Mouse (Mus musculus) heart, embryonic 12.5 days (tissue): ENCODE measurements around the gene Secisbp2. TPM values are rescaled to one million over a fixed set of nuclear protein-coding genes. Genes with fewer than 3 reads are reported as not detected.

Experiments
- ATAC-seq: fragments of 200-750 bp; cut with Nextera tagmentation; 2 replicates; pipeline ENCODE4 v1.8.0; 2017; ENCODE audit warnings: moderate TSS enrichment, moderate library complexity; ENCODE audit not compliant: insufficient number of reproducible peaks, low FRiP score
- H3K27ac ChIP-seq: fragments of 300-500 bp; sonication (generic); 2 replicates; pipeline ENCODE4 v1.5.1; 2016; ENCODE audit warnings: mild to moderate bottlenecking, moderate library complexity; ENCODE audit not compliant: poor library complexity, severe bottlenecking
- H3K27me3 ChIP-seq: fragments of 300-500 bp; sonication (generic); replicated peaks from 2 replicates; pipeline ENCODE4 v1.6.1; 2016; ENCODE audit warnings: mild to moderate bottlenecking, moderate library complexity
- H3K36me3 ChIP-seq: fragments of 300-500 bp; sonication (generic); 2 replicates; pipeline ENCODE4 v1.6.1; 2016; ENCODE audit warnings: mild to moderate bottlenecking, moderate library complexity
- H3K4me1 ChIP-seq: fragments of 300-500 bp; sonication (generic); replicated peaks from 2 replicates; pipeline ENCODE4 v1.6.1; 2016; ENCODE audit warnings: mild to moderate bottlenecking
- H3K4me2 ChIP-seq: fragments of 300-500 bp; sonication (generic); 2 replicates; pipeline ENCODE4 v1.6.1; 2016; ENCODE audit warnings: mild to moderate bottlenecking, moderate library complexity
- H3K4me3 ChIP-seq: fragments of 300-500 bp; sonication (generic); 2 replicates; pipeline ENCODE4 v1.5.1; 2016; ENCODE audit warnings: mild to moderate bottlenecking
- H3K9ac ChIP-seq: fragments of 300-500 bp; sonication (generic); 2 replicates; pipeline ENCODE4 v1.6.1; 2016; ENCODE audit warnings: mild to moderate bottlenecking, moderate library complexity
- H3K9me3 ChIP-seq: fragments of 300-500 bp; sonication (generic); replicated peaks from 2 replicates; pipeline ENCODE4 v1.6.1; 2016; ENCODE audit warnings: mild to moderate bottlenecking, moderate library complexity
- WGBS: fragments of 180-500 bp; shearing (Covaris S2); methylation state at CpG from one replicate; pipeline ENCODE4 v1.1.7; 2016; 5-methylcytosine and 5-hydroxymethylcytosine counted together
- polyA plus RNA-seq: library from polyadenylated mRNA; unstranded; fragments of >200 nt; fragmentation: Nextera tagmentation; extraction: Ambion mirVana; gene quantifications from 2 replicates; pipeline ENCODE4 v1.2.1, GENCODE M21; 2016

Gene Secisbp2
- polyA plus RNA-seq, 1 experiment from 2014 or later = 27.9 TPM

- Histone ChIP-seq H3K4me1 (peaks cover 16% of the 10 kb centered on the region), H3K4me3 (no peak overlapping the region), H3K9ac (no peak overlapping the region), H3K27me3 (no peaks in the 10 kb centered on the region), H3K9me3 (no peaks in the 10 kb centered on the region), H3K27ac (no peak overlapping the region), H3K4me2 (no peak overlapping the region), H3K36me3 (peaks cover 73% of the 10 kb centered on the region)
- no peak for ATAC-seq
- WGBS = 92% methylated on average over 5 of the region's 5 CpGs
Measured at GRCm38 (mm10) chr13:51686966-51687365, 35.5 kb downstream of the Secisbp2 start.

DNA sequence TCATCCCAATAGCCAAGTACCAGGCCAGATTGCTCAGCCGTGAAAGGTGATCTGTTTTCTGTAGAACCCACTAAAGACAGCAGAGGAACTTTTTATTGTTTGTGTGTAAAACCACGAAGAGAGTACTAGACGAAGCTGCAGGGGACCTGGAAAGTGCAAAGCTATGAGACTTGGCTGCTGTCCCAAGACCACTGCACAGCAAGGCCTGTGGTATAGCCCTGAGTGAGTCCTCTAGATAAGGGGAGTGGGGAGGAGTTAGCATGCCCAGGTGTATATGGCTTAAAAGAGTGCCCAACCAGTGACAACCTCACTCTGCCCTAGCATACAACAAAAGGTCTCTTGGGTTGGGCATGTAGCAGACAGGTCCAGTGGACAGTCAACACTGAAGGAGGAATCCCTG is 37.2 kb downstream of the Secisbp2 start:
- Histone ChIP-seq H3K36me3 (peaks cover 56% of the 10 kb centered on the region), H3K27ac (peak overlapping the region; percentile 39; the same call in 1 of the 2 replicates), H3K4me1 (peaks cover 16% of the 10 kb centered on the region), H3K9me3 (no peaks in the 10 kb centered on the region), H3K9ac (no peak overlapping the region), H3K4me2 (no peak overlapping the region), H3K4me3 (no peak overlapping the region), H3K27me3 (no peaks in the 10 kb centered on the region)
- WGBS = 53% methylated on average over 3 of the region's 3 CpGs
- no peak for ATAC-seq

- Histone ChIP-seq H3K9ac (no peak overlapping the region), H3K4me2 (no peak overlapping the region), H3K4me3 (no peak overlapping the region), H3K9me3 (no peaks in the 10 kb centered on the region), H3K27ac (no peak overlapping the region), H3K27me3 (no peaks in the 10 kb centered on the region), H3K4me1 (peaks cover 16% of the 10 kb centered on the region), H3K36me3 (peaks cover 12% of the 10 kb centered on the region)
- no peak for ATAC-seq
Measured at GRCm38 (mm10) chr13:51696481-51696880, 45.0 kb downstream of the Secisbp2 start.

- Histone ChIP-seq H3K36me3 (peaks cover 15% of the 10 kb centered on the region), H3K4me1 (peaks cover 16% of the 10 kb centered on the region), H3K4me2 (no peak overlapping the region), H3K9me3 (no peaks in the 10 kb centered on the region), H3K4me3 (no peak overlapping the region), H3K27me3 (no peaks in the 10 kb centered on the region), H3K27ac (peak overlapping the region; percentile 17; the same call in 1 of the 2 replicates), H3K9ac (no peak overlapping the region)
- WGBS = 67% methylated on average over 6 of the region's 6 CpGs
- no peak for ATAC-seq
Measured at GRCm38 (mm10) chr13:51697455-51697854, 46.0 kb downstream of the Secisbp2 start.

DNA sequence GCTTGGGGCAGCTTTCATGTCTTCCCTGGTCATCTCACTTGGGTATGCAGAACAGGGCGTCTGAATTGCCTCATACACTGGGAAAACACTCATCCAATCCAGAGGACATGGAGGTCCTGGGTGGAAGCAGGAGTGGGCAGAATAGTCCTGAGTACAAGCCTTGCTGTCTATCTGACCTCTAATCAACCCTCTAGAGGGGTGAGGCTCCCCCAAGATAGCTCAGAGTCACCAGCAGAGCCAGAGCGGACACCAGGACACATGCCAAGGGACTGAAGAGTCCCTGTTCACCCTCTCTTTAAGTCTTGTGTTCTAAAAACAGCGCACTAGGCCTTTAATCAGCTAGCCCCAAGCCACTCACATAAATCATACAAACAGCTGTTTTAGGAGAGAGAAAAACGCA is 46.4 kb downstream of the Secisbp2 start:
- peak overlapping the region; percentile 17; the same call in 1 of the 2 replicates for H3K27ac ChIP-seq
- H3K27me3 ChIP-seq = no peaks in the 10 kb centered on the region
- 54% methylated on average over 4 of the region's 4 CpGs for WGBS
- no peak overlapping the region for H3K9ac ChIP-seq
- ATAC-seq = no peak
- peaks cover 16% of the 10 kb centered on the region for H3K4me1 ChIP-seq
- H3K4me3 ChIP-seq = no peak overlapping the region
- H3K36me3 ChIP-seq = peaks cover 19% of the 10 kb centered on the region
- no peaks in the 10 kb centered on the region for H3K9me3 ChIP-seq
- H3K4me2 ChIP-seq = no peak overlapping the region

GRCm38 (mm10) chr13:51698318-51698717 is 46.8 kb downstream of the Secisbp2 start:
- peaks cover 23% of the 10 kb centered on the region for H3K36me3 ChIP-seq
- H3K27me3 ChIP-seq = no peaks in the 10 kb centered on the region
- H3K4me2 ChIP-seq = no peak overlapping the region
- H3K27ac ChIP-seq = peak overlapping the region; percentile 17; the same call in 1 of the 2 replicates
- no peak overlapping the region for H3K9ac ChIP-seq
- no peak for ATAC-seq
- 42% methylated on average over 3 of the region's 3 CpGs for WGBS
- no peaks in the 10 kb centered on the region for H3K9me3 ChIP-seq
- no peak overlapping the region for H3K4me3 ChIP-seq
- H3K4me1 ChIP-seq = peaks cover 16% of the 10 kb centered on the region

DNA sequence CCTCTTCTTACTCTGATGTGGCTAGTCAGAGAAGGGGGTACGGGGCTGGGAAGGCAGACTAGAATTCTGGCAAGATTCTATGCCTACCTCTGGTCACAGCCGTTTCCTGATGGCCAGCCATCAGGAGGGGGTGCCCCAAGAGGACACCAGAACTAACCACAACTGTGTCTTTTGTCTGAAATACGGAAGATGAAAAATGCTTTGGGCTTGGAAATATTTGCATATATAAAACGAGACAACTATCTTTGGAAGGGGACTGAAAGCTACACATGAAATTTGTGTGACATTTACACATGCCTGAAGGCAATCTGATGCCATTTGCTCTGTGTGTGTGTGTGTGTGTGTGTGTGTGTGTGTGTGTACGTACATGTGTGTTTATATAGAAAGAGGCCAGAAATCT is 52.4 kb downstream of the Secisbp2 start:
- Histone ChIP-seq H3K27me3 (no peaks in the 10 kb centered on the region), H3K4me1 (peaks cover 10% of the 10 kb centered on the region), H3K9me3 (no peaks in the 10 kb centered on the region), H3K36me3 (peaks cover 31% of the 10 kb centered on the region), H3K4me3 (no peak overlapping the region), H3K4me2 (no peak overlapping the region), H3K9ac (no peak overlapping the region), H3K27ac (no peak overlapping the region)
- 75% methylated on average over 5 of the region's 5 CpGs for whole genome bisulfite sequencing
- no peak for ATAC-seq

DNA sequence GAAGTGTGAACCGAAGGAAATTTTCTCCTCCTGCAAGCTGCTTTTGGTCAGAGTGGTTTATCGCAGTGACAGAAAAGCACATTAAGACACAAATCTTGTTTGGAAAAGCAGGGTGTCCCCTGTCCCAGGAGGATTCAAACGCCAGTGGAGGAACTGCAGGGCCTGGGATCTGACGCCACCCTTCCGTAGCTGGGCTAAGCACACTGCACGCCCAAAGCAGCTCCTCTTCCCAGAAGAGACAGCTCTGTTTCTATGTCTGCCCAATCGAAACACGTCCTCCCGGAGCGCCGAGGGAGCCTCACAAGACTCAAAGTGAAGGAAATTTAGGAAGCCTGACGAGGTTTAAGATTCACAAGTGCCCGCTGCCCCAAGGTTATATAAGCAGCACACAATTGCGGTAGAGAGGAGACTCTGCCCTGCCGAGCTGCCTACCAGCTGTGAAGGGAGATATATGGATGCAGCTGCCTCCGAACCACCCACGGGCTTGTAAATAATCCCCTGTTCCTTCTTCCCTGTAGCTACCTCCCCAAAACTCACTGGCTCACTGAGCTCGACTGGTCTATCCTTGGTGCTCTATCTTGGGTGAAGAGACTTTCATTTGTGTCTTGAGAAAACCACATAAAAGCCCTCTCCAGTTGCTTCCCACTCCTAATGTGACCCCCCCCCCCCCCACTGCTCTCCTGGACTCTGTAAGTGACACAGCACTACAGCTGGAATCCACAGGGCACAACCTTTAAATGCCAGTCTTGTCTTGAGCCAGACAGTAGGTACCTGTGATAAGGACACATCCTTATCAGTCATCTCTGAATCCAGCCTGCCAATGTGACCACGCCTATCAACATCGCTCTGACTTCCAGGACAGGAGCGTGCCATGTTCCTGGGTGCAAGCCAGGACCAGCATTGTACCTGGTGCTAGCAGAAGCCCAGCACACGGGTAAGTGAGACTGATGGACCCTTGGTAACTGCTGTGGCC is 54.7 kb downstream of the Secisbp2 start:
- Histone ChIP-seq H3K9ac (no peak overlapping the region; the same call in 1 of the 2 replicates), H3K9me3 (no peaks in the 10 kb centered on the region), H3K4me2 (no peak overlapping the region), H3K27me3 (no peaks in the 10 kb centered on the region), H3K4me1 (peaks cover 14% of the 10 kb centered on the region), H3K36me3 (peaks cover 42% of the 10 kb centered on the region), H3K4me3 (no peak overlapping the region), H3K27ac (no peak overlapping the region)
- WGBS = 58% methylated on average over 22 of the region's 22 CpGs
- no peak for ATAC-seq

DNA sequence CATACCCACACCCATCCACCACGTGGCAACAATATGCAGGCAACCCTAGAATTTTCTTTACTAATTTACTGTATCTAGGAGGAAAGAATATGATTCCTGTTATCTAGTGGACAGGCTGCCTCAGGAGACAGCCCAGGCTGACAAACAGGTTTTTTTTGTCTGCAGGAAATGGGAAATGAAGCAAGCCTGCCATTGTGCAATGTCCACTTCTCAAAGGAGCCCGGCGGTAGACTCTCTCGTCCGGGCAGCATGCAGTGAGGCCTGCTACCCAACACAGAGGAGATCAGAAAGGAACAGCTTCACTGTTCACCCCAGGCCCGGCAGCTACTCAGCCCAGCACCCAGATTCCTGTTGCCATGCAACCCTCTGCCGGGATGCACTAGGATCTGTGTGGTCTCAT is 59.2 kb downstream of the Secisbp2 start:
- H3K27me3 ChIP-seq = no peaks in the 10 kb centered on the region
- H3K9ac ChIP-seq = no peak overlapping the region
- ATAC-seq = no peak
- no peaks in the 10 kb centered on the region for H3K9me3 ChIP-seq
- H3K27ac ChIP-seq = no peak overlapping the region
- peaks cover 21% of the 10 kb centered on the region for H3K36me3 ChIP-seq
- no peak overlapping the region for H3K4me2 ChIP-seq
- 70% methylated on average over 7 of the region's 7 CpGs for WGBS
- no peak overlapping the region for H3K4me3 ChIP-seq
- H3K4me1 ChIP-seq = peaks cover 20% of the 10 kb centered on the region

DNA sequence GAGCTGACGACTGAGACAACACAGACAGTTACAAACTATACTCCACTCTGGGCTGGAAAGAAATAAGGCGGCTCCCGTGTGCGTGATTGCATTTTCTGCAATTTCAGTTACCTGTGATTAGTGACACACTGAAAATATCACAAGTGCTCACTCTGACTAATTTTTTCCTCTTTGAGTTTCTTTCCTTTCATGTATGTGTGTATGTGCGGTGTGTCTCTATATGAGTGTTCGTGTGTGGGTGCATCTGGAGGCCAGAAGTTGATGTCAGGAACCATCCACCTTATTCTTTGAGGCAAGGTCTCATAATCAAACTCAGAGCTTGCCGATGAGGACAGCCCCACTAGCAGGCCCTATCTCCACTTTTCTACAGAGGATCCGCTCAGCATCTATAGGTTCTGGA is 60.5 kb downstream of the Secisbp2 start:
- Histone ChIP-seq H3K27me3 (no peaks in the 10 kb centered on the region), H3K4me1 (peaks cover 22% of the 10 kb centered on the region), H3K9ac (no peak overlapping the region), H3K27ac (no peak overlapping the region), H3K4me3 (no peak overlapping the region), H3K36me3 (peaks cover 21% of the 10 kb centered on the region), H3K9me3 (no peaks in the 10 kb centered on the region), H3K4me2 (no peak overlapping the region)
- WGBS = 85% methylated on average over 8 of the region's 8 CpGs
- ATAC-seq = no peak

GRCm38 (mm10) chr13:51716350-51717263 is 65.1 kb downstream of the Secisbp2 start:
- 30% methylated on average over 8 of the region's 8 CpGs for WGBS
- no peak overlapping the region for H3K4me3 ChIP-seq
- peak; percentile 84 for ATAC-seq
- H3K27me3 ChIP-seq = no peaks in the 10 kb centered on the region
- peaks cover 24% of the 10 kb centered on the region for H3K4me1 ChIP-seq
- no peak overlapping the region for H3K4me2 ChIP-seq
- no peak overlapping the region for H3K9ac ChIP-seq
- peak overlapping the region; percentile 45; the same call in 1 of the 2 replicates for H3K27ac ChIP-seq
- peaks cover 22% of the 10 kb centered on the region for H3K36me3 ChIP-seq
- 0 out of 2 replicates have a peak, but pooled peaks cover 5% of the 10 kb centered on the region for H3K9me3 ChIP-seq
